Mouse (Mus musculus) frontal cortex, adult (tissue): ENCODE data around the gene Brd3.
"Not testable (repeated sequence)": the region's sequence is repeated elsewhere in the genome, so short reads cannot be mapped to it uniquely, and the experiment has no call there.

Experiments used
- ATAC-seq: cut with Nextera tagmentation; 2 replicates; pipeline ENCODE4 v1.9.2; 2017; ENCODE audit warnings: mild to moderate bottlenecking, moderate library complexity, mixed read lengths; ENCODE audit not compliant: low TSS enrichment

Gene Brd3

DNA sequence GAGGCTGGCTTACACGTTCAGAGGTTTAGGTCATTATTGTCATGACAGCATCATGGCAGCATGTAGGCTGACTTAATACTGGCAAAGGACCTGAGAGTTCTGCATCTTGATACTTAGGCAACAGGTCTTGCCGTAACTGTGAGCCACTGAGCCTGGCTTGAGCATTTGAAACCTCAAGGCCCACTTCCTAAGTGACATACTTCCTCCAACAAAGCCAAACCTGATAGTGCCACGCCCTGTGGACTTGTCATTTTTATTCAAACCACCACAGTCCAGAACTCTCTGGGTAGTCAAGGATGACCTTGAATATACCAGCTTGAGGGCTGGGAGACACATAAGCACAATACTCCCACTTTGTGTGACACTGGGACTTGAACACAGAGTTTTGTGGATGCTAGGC is 5.4 kb upstream of the Brd3 start:
- ATAC-seq: no peak

DNA sequence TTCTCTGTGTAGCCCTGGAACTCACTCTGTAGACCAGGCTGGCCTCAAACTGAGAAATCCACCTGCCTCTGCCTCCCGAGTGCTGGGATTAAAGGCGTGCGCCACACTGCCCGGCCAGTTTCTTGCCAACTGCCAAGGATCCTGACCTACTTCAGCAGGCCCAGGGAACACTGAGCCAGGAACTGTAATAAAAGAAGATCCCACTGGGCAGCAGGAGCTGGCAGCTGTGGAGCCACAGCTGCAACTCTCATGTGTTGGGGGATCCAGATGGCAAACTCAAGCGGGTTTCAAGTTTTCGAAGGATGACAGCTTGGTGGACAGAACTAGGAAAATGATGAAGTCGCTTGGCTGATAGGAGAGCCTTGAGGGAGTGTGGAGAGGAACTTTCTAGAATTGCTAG is 3.2 kb upstream of the Brd3 start:
- no peak for ATAC-seq

DNA sequence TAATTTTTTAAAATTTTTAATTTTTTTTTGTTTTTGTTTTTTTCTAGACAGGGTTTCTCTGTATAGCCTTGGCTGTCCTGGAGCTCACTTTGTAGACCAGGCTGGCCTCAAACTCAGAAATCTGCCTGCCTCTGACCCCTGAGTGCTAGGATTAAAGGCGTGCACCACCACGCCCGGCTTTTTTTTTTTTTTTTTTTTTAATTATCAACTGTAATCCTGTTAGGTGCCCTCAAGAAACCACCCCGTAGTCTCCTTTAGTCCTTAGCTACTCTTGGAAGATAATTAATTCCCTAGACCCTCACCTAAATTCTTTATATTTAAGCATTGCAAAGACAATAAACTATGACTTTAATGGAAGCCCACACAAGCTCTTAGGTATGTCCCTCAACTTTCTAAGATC is 804 bp downstream of the Brd3 start:
- ATAC-seq: not testable (repeated sequence)

DNA sequence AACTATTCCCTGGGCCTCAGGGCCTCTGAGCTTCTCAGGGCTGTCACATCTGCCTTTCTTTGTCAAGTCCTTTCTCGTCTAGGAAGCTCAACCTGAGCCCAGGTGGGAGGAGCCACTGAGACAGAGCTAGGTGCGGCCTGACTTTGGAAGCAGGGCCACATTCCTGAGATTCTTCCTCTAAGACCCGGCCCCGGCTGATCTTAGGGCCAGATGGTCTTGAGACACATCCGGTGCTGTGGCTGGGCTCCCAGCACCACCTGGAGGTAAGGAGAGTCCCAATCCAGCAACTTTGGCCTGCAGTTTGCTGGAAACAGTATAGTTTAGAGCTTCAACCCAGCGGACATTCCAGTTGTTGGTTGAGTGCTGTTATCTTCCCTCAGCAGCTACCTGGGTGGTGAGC is 1.9 kb downstream of the Brd3 start:
- no peak for ATAC-seq

DNA sequence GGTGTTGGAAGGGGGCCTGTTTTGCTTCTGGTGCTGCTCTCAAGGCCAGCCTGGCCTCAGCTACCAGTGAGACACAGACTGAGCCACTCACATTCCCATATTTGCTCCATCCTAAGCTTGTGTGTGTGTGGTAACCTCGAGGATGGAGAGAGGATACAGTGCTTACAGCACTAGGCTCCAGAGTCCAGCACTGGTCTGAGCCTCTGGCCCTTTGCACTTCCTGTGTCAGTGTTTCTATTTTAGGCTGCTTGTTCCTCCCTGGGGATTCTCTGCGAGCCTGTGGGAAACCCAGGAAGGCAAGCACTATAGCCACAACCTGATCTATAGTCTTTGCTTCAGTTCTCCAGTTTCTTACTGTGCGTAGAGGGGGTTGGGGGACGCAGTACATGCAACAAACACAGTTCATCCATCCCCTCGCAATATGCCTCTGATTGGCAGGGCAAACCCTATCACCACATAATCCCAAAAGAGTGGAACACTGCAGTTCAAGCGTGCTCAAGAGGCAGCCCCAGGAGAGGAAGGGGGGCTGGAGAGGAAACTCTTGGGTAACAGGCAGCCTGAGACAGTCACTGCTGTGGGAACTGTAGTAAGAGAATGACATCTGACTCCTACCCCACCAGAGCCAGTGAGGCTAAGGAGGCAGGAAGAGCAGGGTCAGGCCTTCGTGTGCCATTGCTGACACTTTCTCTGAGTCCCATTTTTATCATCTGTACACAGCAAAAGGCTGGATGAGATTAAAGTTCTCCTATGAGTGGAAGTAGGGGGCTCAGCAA is 3.2 kb downstream of the Brd3 start:
- no peak for ATAC-seq

DNA sequence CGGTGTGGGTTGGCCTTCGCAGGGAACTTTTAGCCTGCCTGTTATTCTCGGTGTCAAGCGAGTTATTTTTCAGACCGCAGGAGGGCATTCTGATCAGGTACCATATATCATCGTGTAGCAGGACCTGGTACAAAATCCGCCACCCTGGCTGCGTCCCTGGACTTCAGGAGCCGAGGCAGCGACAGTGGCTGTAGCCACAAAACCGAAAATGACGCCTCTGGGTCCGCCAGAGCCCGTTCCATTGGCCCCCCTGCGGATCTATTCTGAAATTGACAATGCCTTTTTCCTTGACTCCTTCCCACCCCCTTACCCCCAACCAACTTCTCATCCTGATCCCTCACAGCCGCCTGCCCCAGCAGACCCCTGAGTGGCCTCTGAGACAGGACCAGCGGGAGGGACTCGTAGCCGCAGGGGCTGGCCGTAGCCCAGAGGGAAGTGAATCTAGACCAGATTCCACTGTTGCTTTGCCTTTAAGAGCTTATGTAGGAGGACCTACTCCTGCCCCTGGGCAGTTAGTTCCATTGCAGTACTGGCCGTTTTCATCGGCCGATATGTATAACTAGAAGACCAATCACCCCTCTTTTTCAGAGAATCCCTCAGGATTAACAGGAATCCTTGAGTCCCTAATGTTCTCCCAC is 11.0 kb downstream of the Brd3 start:
- ATAC-seq: peak; percentile 23; the same call in 1 of the 2 replicates

DNA sequence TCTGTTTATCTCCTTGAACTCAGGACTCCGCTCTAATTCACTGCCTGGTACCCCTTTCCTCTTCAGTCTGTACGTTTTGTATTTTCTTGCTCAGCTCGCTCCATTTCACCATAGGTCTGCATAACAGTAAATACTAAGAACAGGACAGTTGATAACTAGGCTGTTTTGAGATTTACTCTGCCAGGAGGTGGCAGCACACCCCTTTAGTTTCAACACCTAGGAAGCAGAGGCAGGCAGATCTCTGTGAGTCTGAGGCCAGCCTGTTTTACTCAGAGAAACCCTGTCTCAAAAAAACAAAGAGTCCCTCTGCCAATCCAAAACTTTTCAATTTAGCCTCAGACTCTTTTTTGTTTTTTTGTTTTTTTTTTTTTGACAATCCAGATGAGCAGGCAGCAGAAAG is 13.5 kb downstream of the Brd3 start:
- ATAC-seq: no peak

DNA sequence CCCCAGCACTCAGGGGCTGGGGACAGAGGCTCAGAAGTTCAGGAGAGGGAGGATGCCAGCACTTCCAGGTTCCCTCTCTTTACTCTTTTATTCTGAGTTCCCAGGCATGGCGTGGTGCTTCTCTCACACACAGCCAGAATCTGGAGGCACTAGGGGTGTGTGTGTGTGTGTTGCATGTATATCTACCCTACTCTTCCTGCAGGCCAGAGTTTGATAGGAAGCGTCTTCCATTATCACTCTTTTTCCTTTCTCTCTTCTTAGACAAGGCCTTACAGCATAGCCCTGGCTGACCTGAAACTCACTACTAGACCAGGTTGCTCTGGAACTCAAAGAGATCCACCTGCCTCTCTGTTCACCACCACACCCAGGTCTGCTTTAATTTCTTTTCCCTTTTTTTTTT is 16.5 kb downstream of the Brd3 start:
- no peak for ATAC-seq

DNA sequence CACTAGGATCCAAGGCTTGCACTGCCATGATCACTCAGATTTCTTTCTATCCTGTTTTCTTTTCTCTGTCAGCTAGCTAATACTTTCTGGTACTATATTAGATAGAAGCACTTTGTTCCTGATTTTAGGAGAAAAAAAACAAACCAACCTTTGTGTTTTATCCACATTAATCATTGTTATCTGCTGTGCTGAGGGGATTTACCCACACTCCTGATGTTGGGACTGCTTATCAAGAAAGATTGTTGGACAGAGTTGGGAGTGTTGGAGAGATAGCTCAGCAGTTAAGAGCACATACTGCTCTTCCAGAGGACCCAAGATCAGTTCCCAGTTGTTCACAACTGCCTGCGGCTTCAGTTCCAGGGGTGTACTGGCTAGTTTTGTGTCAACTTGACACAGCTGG is 19.1 kb downstream of the Brd3 start:
- ATAC-seq: no peak

DNA sequence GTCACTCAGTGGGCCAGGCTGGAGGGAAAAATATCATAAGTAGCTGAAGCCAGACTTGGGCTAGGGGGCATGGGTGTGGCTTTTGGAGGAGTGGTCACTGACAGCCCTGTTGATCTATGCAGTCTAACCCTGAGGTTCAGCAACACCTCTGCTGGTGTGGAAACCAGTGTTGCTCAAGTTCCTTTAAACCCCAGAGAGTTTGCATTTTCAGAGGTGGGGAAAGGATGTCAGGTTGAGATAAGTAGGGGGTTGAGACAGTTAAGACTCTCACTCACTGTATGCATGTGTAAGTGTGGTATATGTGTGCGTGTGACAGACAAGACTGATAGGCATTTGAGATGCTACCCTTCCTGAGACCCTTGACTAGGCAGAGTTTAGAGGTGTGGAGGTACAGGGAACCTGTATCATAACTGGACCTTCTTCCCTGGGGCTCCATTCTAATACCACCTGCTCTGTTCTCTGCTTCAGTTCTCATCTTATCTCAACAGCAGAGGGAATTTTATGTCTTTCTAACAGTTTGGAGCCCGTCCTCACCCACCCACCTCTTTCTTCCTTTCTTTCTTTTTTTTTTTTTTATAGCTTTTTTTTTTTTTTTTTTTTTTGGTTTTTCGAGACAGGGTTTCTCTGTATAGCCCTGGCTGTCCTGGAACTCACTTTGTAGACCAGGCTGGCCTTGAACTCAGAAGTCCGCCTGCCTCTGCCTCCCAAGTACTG is 20.0 kb downstream of the Brd3 start:
- no peak for ATAC-seq

DNA sequence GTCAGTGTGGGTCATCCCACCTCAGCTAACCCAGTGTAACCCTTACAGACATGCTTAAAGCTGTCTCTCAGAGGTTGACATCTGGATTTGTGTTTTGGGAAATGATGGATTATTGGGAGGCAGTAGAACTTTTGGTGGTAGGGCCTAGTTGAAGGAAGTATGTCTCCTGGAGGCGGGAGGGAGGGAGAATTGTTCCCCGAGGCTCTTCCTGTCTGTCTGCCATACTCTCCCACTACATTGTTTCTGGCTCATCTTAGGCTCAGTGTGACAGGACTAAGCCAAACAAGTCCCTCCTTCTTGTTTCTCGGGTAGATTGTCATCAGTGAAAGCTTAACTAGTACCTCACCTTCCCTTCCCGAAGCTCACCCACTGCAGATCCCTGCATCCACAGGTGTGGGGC is 20.7 kb downstream of the Brd3 start:
- ATAC-seq: no peak

DNA sequence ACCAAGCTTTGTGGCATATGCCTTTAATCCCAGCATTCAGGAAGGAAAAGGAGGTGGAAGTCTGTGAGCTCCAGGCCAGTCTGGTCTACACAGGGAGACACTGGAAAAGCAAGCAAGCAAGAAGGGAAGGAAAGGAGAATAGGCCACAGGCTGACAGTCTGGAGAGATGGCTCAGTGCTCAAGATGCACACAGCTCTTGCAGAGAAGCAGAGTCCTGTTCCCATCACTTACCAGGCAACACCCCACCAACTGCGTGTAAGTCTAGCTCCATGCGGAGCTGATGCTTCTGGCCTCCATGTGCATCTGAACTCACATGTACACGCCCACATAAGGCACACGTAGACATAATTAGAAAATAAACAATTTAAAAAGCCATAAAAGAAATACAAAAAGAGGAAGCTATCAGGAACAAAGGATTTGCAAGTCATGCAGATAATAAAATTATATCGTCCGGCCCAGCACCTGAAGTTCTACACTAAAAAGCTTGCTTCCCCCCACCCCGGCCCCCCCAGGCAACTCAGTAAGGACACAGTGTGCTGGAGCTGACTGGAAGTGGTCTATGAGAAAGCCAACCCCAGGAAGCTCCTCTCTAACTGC is 25.1 kb downstream of the Brd3 start:
- no peak for ATAC-seq

DNA sequence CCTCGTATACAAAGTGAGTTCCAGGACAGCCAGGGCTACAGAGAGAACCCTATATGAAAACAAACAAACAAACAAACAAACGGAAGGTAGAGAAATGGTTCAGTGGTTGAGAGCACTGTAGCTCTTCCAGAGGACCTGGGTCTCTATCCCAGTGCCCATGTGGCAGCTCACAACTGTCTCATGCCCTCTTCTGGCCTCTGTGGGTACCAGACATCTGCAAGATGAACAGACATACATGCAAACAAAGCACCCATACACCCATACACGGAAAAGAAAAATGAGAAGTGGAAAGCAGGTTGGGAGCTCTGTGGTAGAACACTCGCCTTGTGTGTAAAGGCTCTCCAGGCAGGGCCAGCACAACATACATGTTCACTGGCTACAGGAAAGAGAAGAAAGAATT is 27.1 kb downstream of the Brd3 start:
- no peak for ATAC-seq

DNA sequence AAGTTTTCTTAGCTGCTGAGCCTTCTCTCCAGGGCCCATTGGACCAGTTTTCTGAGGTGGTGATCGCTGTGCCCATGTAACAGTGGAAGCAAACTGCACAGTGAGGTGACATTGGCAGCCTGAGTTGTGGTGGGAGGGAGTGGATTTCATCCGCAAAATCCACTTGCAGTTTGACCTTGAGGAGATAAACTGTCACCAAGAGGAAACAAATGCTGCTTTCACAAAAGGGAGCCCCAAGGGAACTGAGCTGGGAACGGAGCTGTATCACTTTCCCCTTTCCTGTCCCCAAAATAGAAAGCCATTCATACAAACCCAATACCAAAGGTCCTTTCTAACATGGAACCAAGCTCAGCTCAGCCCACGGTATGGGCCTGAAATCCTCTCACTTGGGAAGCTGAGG is 27.6 kb downstream of the Brd3 start:
- ATAC-seq: no peak

DNA sequence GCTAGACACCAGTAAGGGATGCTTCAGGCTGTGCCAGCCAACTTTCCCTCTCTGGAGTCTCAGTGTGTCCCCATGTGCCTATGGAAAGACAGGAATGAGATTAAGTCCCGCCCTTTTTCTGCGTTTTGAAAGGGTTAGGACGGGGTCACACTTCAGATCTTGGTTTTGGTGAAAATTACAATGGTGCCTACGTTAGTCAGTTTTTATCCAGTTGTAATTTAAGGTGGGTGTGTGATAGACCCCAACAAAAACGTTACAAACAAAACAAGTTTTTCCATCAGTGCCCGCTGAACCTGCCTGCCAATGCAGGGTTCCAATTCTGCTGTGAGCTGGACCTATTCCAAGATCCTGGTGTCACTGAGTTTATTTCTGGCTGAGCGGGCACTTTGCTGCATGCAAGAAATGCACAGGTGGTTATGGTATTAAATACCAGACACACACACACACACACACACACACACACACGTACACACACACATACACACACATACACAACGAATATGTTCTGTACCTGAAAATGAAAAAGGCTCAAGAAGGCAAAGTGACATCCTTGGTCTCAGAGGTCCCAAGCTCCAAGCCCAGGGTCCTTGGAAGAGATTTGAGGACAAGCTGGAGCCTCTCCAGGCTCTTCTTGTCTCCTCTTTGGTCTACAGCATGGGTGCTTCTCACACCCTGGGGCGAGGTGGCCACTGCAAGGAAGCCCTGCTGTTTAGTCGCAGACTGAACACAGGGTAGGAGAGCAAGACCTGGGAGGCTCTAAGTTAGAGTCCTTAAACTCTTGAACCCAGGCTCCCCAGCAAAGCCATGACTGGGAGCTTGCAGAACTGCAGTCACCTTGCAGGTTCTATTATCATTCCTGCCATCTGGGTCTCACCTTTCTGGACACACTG is 30.9 kb downstream of the Brd3 start:
- ATAC-seq: no peak

DNA sequence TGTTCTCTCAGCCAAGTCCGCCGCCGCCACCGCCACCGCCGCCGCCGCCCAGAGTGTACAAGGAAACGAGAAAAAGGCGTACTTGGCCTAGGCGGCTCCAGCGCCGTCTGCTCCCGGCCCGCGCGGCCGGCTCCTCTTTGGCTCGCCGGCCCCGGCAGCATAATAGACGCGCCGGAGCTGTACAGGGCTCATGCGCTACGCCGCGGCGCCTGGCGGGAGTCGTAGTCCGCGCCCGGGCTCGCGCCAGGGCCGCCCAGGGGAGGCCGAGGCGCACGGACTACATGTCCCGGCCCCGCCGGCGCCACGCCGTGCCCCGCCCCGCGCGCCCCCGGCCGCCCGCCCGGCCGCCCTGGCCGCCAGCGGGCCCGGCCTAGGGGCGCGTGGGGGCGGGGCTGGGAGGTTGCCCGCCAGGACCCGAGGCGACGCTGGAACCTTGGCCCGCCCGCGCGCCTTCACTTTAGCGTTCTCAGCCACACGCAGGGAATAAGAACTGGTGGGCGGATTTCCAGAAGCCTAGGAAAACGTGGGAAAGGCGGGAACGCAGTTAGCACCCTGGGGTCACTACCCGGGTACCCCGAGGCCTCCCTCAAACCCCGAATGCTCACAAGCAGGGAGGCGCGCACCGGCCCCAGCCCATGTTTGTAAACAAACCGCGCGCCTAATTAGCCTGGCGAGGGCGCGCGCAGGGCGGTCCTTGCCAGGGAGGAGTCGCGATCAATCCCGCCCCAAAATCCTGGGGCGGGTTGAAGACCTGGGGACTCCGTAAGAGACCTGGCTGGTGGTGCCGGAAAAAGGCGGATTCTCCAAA is 31.8 kb downstream of the Brd3 start:
- peak; percentile 93 for ATAC-seq

DNA sequence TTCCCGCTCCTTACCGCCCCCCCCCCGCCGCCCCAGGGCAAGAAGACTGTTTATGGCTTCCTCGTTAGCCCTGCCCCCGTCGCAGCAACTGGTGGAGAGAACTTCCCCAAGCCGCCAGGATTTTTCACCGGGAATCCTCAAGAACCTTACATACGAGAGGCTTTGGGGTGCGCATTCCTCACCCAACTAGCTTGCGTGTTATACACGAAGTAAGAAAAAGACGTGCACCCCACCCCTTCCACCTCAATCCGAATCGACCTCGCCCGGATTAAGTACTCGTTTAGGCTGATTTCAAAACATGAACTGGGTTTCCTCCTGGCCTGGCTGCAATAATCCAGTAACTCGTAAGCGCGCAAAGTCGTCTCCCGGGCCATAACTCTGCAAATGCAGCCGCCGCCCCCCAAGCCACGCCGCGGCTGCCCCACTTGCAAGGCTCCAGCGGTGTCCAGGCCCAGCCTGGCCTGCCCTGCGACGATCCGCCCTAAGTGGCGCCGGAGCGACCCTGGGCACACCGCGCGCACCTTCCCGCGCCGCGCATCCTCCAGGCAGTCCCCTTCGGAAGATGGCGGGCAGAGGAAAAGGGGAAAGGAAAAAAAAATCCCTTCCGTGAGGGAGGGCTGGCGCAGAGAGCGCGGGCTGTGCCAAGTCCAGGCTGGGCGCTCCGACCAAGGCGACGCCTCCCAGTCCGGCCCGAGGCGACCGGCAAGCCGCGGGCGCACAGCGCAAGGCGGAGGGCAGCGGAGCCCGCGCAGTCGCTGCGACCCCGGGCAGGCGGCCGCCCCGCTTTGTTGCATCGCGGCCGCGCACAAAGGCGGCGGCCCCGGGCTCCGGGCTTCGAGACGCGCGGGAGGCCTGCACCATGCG is 32.6 kb downstream of the Brd3 start:
- peak; percentile 28 for ATAC-seq

DNA sequence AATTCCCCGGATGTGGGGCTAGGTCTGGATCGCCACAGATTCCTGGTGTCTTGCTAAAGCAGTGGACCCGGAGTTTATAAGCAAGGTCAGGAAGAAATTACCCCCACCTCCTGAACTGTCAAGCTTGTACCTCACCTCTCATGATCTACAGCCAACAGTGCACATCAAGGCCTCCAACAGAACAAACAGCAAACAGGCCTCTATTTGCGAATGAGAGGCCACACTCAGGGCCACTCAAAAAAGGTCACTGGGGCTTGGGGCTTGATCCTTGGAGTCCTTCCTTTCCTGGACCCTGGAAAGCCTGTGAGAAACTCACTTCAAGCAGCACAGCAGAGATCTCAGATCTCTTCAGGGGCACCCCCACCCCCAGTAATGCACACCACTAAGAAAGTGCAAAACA is 33.6 kb downstream of the Brd3 start:
- no peak for ATAC-seq

DNA sequence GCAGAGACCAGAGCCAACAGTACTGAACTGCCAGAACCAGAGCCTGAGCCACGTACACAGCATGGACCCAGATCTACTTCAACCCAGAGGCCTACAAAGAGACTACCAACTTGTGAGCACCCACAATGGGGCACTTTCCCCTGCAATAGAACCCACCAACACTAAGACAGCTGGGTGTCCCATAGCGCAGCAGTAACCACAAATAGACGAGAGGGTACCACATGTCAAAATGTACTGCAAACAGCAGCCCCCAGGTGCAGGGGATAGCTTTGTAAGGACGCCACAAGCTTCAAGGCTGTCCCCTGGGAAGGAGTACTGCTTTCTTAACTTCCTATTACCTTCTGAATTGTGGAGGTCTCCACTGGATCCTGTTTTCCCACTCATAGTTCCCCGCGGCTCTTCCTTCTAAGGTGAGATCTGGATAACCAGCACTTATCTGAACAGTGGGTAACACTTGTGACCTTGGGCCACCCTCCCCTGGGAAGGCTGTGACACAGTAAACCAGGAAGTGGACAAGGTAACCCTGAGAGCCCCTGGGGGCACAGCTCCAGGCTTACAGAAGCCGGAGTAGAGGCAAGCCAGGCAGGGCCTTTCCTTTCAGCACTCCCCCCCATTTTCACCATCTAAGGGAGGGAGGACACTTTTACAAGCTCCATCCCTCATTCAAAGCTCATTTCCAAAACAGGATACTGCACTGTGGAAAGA is 34.2 kb downstream of the Brd3 start:
- ATAC-seq: no peak
